Mouse (Mus musculus) urinary bladder, postnatal 10 days (tissue): Measurements from ENCODE around the gene Dlgap1.
"Not testable (repeated sequence)": the region's sequence is repeated elsewhere in the genome, so short reads cannot be mapped to it uniquely, and the experiment has no call there.

ENCODE experiments used
- DNase-seq: peaks from one replicate; pipeline ENCODE4 v3.0.0; 2022; ENCODE audit warnings: low spot score

The Dlgap1 gene

DNA sequence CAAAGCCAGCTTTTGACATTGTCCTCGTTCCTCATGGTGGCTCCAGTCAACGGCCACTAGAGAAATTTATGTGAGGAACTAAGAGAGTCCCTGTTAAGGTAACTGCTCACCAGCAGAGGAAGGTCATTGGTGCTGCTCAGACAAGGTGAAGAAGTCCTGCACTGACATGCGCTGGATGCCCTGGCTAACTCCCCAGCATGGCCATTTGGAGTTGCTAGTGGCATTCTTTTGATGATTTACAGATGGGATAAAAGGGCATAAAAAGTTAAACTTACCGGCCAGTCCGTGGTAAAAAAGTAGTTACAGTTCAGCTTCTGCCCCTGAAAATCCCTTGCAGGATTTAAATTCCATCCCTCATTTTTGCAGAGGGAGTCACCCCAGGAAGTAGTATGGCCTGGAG, 841.9 kb downstream of the Dlgap1 start:
- no peak for DNase-seq

DNA sequence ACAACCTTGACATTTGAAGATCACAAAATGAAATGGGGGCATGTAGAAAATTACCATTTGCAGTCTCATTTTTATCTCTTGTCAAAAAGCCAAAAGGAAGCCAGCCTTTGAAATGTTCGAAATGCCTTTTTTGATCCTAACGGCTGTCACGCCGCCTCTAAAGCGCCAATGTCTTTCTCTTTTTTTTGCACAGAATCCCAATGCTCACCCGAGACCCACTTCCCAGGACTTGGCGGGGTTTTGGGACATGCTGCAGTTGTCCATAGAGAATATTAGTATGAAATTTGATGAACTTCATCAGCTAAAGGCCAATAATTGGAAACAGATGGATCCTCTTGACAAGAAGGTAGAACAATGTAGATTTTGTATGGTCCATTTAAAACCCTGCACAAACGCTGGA, 846.1 kb downstream of the Dlgap1 start:
- no peak for DNase-seq

- no peak for DNase-seq
Measured at GRCm38 (mm10) chr17:70817862-70818451, 849.1 kb downstream of the Dlgap1 start.

- no peak for DNase-seq
Measured at GRCm38 (mm10) chr17:70823083-70823482, 854.2 kb downstream of the Dlgap1 start.

- DNase-seq, result no peak
Measured at GRCm38 (mm10) chr17:70826227-70826626, 857.4 kb downstream of the Dlgap1 start.

- DNase-seq, result not testable (repeated sequence)
Measured at GRCm38 (mm10) chr17:70827463-70828179, 858.7 kb downstream of the Dlgap1 start.

DNA sequence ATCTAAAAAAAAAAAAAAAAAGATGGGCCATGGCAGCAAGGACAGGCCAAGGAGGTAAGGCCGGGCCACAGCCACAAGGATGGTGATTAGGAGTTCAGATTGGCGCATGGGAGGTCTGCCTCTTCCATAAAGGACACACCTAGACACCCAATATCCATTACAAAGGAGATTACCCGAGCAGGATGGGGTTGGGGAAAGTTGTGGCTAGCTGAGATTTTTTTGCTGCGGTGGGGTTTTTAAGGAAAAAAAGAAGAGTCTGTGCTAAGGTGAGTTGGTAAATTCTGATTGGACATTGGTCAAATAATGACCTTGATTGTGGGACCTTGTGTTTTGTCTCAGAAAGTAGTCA, 859.3 kb downstream of the Dlgap1 start:
- no peak for DNase-seq

DNA sequence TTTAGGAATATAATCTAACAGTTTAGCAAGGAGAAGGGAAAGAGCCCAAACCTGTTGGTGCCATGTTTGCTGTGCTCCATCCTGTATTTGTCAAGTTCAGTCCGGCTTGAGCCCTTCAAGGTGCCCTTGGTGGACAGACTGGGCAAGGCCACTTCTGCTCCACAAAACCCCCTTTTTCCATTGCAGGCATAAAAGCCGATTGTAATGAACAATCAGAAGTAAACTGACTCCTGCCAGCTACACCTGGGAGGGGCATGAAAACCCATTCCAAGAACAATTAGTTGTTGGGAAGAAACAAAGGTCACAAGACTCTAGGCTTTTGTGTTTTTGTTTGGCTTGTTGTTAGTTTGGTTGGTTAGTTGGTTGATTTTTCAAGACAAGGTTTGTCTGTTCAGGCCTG, 859.7 kb downstream of the Dlgap1 start:
- no peak for DNase-seq

DNA sequence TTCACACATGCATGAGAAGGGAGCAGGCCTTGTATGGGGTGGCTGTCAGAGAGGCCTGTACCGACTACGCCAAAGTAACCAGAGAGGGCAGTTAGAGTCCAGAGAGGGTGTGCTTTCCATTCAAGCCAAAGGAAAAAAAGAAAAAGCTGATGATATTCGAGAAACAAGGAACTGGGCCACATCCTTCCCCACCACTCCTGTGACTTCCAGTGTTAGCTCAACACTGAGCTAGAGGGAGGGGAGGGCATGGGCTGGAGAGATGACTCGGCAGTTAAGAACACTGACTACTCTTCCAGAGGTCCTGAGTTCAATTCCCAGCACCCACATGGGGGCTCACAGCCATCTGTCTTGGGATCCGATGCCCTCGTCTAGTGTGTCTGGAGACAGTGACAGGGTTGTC, 860.3 kb downstream of the Dlgap1 start:
- no peak for DNase-seq

- DNase-seq, result no peak
Measured at GRCm38 (mm10) chr17:70829943-70830715, 861.3 kb downstream of the Dlgap1 start.

- no peak for DNase-seq
Measured at GRCm38 (mm10) chr17:70831591-70831990, 862.7 kb downstream of the Dlgap1 start.

DNA sequence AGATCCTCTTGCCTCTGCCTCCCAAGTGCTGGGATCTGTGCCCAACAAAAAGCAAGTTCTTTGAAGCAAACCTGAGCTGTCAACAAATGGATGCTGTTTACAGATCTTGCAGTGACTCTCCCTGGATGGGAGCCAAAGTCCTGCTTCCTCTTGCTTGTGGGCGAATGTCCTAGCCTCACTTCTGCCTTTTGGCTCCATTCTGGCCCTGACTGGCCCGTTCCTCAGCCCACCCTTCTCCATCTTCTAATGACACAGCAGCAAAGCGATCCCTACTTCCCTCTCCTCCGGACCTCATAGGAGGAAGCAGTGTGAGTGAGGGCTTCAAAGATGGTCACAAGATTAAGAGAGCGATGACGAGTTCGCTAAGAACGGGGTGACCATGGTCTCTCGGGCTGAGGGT, 863.7 kb downstream of the Dlgap1 start:
- no peak for DNase-seq

GRCm38 (mm10) chr17:70834430-70834965, 865.6 kb downstream of the Dlgap1 start:
- no peak for DNase-seq

DNA sequence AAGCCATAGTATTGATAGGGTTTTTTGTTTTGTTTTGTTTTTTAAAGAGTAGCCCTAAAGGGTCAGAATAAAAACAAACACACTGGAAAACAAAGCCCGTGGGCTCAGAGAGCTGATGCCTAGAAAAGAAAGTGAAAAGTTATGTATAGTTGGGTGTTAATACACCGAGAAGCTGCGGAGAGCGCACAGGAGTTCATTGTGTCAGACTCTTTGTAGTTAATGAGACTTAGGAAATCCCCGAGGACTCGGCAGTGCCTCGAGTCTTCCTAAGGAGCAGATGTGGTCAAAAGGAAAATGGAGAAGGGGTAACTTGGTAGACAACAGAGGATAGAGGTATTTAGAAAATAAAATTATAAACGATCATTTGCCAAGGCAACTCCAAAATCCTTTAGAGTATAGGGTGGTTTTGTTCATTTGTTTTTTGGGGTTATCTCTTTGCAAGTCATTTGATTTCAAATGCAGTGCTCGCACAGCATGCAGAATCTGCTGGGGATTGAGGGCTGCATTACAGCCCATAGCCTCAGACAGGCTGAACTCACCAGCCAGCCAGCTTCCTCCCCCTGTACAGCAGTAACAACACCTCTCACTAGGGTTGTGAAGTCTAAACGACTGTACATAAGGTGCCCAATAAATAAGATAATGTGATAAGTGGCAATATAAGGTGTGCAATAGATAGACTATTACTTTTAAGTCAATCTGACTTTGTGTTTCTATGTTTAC, 866.4 kb downstream of the Dlgap1 start:
- DNase-seq, result no peak

GRCm38 (mm10) chr17:70836820-70837219, 867.9 kb downstream of the Dlgap1 start:
- no peak for DNase-seq

DNA sequence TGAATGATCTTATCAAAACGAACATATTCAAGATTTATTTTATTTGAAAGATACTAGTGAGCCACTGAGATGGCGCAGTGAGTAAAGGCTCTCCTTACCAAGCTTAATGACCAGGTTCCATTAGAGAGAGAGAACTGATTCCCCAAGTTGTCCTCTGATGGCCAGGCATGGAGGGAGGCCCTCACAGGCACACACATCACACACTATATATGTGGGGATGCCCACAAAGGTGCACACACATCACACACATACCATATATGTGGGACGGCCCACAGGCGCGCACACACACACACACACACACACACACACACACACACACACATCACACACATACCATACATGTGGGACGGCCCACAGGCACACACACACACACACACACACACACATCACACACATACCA, 868.6 kb downstream of the Dlgap1 start:
- DNase-seq, result not testable (repeated sequence)

DNA sequence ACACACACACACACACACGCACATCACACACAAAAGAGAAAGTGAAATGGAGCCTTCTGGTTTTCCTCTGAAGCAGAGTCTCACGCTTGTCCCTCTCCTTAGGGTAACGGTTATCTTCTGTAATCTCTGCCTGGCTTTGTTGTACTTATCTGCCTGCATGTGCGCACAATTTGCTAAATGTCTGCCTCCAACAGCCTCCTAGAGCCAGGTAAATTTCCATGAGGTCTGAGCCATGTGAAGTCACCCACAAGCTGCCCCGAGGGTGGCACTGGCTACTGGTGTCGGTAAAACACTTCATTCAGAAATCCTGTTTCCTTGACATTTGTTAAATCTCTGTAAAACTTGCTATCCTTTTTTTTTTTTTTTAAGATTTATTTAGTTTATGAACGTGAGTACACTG, 869.2 kb downstream of the Dlgap1 start:
- DNase-seq, result no peak

GRCm38 (mm10) chr17:70838533-70838932, 869.7 kb downstream of the Dlgap1 start:
- DNase-seq, result no peak

GRCm38 (mm10) chr17:70843252-70843651, 874.4 kb downstream of the Dlgap1 start:
- DNase-seq, result no peak

- DNase-seq, result no peak
Measured at GRCm38 (mm10) chr17:70844971-70845370, 876.1 kb downstream of the Dlgap1 start.

DNA sequence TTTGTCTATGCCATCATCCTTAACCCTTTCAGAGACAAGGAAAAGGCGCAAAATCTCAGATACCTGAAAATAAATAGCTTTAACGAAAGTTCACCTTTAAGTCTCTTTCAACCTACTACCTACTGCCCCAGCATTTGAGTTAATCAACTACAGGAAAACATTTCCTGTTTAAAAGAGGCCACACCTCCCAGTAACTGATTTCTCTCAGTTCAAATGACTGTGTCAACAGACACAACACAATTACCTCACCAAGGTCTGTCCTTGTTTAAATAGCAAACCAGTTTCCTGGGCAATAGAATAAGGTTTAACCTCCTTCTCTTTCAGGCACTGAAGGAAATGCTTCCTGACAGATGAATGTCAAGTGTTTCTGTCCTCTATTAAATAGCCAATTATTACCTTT, 876.7 kb downstream of the Dlgap1 start:
- DNase-seq, result no peak

DNA sequence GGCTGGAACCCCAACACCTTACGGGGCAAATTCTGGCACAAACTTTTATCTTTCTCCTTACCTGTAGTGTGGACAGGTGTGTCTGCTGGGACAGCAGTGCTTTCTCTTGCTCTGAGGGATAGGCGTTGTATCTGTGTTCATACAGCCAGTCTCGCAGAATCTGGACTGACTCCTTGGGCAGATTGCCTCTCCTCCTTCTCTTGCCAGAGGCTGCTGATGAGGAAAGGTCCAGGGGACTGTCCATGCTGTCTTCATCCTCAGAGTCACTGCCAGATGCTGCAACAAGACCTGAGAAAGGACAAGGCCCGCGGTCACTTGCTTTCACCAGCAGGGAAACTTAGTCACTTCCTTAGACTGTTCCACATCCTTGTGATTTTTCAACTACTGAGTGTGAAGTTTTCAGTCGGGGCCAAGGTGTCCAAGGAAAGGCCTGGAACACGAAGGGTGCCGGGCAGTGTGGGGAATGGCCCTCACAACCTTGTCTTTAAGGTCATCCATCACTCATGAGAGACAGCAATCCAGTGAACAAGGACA, 877.3 kb downstream of the Dlgap1 start:
- no peak for DNase-seq
